33 mouse cellular contexts compared by ENCODE assay signal in genomic region chr3:158164452-158164851, GRCm38 (mm10).
DNase-seq lines count a peak whose midpoint lies in the region; ATAC-seq lines count a peak whose summit lies in the region.
"Had no signal": no experiment of that assay in that cellular context is flagged by ENCODE, and none has a peak within 500 bp of the region (broad histone marks: within the 10 kb centered on the region; RNA-seq: fewer than 3 reads in every experiment).

No protein-coding gene starts in this region.

- 75% methylated on average over 5 of the region's 5 CpGs for WGBS in forebrain, embryonic 14.5 days
- 65% methylated on average over 5 of the region's 5 CpGs for WGBS in forebrain, embryonic 16.5 days
- 70% methylated on average over 5 of the region's 5 CpGs for WGBS in midbrain, embryonic 14.5 days
- 85% methylated on average over 5 of the region's 5 CpGs for WGBS in midbrain, embryonic 11.5 days
- 61% methylated on average over 5 of the region's 5 CpGs for WGBS in hindbrain, embryonic 16.5 days
- WGBS in neural tube, embryonic 14.5 days = 58% methylated on average over 5 of the region's 5 CpGs

- no peak overlapping the region for H3K4me3 ChIP-seq in forebrain, embryonic 14.5 days (ENCODE audit: low read depth, low read length)
- no peak overlapping the region for H3K4me3 ChIP-seq in forebrain, embryonic 16.5 days (replicated peaks; ENCODE audit: low read length)
- H3K4me3 ChIP-seq in midbrain, embryonic 14.5 days (replicated peaks; ENCODE audit: low read depth, low read length) = no peak overlapping the region
- no peak overlapping the region for H3K4me3 ChIP-seq in midbrain, embryonic 11.5 days (ENCODE audit: low read depth, low read length)
- H3K4me3 ChIP-seq in hindbrain, embryonic 16.5 days (ENCODE audit: low read length) = no peak overlapping the region
- no peak overlapping the region for H3K4me3 ChIP-seq in neural tube, embryonic 14.5 days (ENCODE audit: low read depth, low read length)
- H3K4me3 ChIP-seq: embryonic facial prominence, embryonic 10.5 days; embryonic facial prominence, embryonic 15.5 days; forebrain, embryonic 13.5 days; gastrocnemius, adult 2 months; kidney, embryonic 15.5 days; layer of hippocampus, adult 2 months; liver, embryonic 12.5 days; megakaryocyte, embryonic 14.5 days; stomach, embryonic 15.5 days had no signal

- peak; percentile 31 for DNase-seq in forebrain, embryonic 14.5 days (ENCODE audit: low spot score)
- peak; percentile 35 for DNase-seq in midbrain, embryonic 14.5 days
- DNase-seq in midbrain, embryonic 11.5 days (ENCODE audit: low spot score, missing footprints) = no peak
- no peak for DNase-seq in layer of hippocampus, adult 9-10 months (ENCODE audit: low spot score)
- DNase-seq in urinary bladder, adult 18-20 months (ENCODE audit: low spot score in 2 of 2) = no peak
- DNase-seq: adrenal gland, postnatal 10 days; cerebellum, adult 8-10 months; cerebellum, postnatal 25 days; gastrocnemius, adult 2 months; gastrocnemius, postnatal 36 days; heart, adult 18-20 months; heart, postnatal 36 days; kidney, adult 18-20 months; kidney, postnatal 36 days; layer of hippocampus, postnatal 36 days; left cerebral cortex, postnatal 4 days; liver, postnatal 0 days; lung, postnatal 4 days; right cerebral cortex, postnatal 14 days had no signal

- H3K36me3 ChIP-seq in forebrain, embryonic 14.5 days (ENCODE audit: control insufficient read depth, insufficient read depth, low read length) = peaks cover 21% of the 10 kb centered on the region
- peaks cover 13% of the 10 kb centered on the region for H3K36me3 ChIP-seq in forebrain, embryonic 16.5 days (ENCODE audit: control insufficient read depth, insufficient read depth)
- H3K36me3 ChIP-seq in midbrain, embryonic 14.5 days (ENCODE audit: control insufficient read depth, insufficient read depth, low read length) = peaks cover 16% of the 10 kb centered on the region
- H3K36me3 ChIP-seq in midbrain, embryonic 11.5 days (ENCODE audit: control insufficient read depth, insufficient read depth, low read length) = no peaks in the 10 kb centered on the region
- peaks cover 10% of the 10 kb centered on the region for H3K36me3 ChIP-seq in hindbrain, embryonic 16.5 days (ENCODE audit: control insufficient read depth, insufficient read depth, low read length)
- peaks cover 12% of the 10 kb centered on the region; the same call in 1 of the 2 replicates for H3K36me3 ChIP-seq in neural tube, embryonic 14.5 days (ENCODE audit: control insufficient read depth, insufficient read depth, low read length)
- H3K36me3 ChIP-seq: embryonic facial prominence, embryonic 10.5 days; embryonic facial prominence, embryonic 15.5 days; kidney, embryonic 15.5 days; liver, embryonic 12.5 days; stomach, embryonic 15.5 days had no signal

- no peak overlapping the region for H3K27ac ChIP-seq in forebrain, embryonic 14.5 days (ENCODE audit: low read depth, low read length)
- H3K27ac ChIP-seq in forebrain, embryonic 16.5 days (ENCODE audit: low read length) = no peak overlapping the region
- no peak overlapping the region for H3K27ac ChIP-seq in midbrain, embryonic 14.5 days (replicated peaks; ENCODE audit: low read depth, low read length)
- no peak overlapping the region for H3K27ac ChIP-seq in midbrain, embryonic 11.5 days (ENCODE audit: low read depth, low read length)
- no peak overlapping the region for H3K27ac ChIP-seq in hindbrain, embryonic 16.5 days (ENCODE audit: low read depth, low read length)
- H3K27ac ChIP-seq in neural tube, embryonic 14.5 days (ENCODE audit: low read depth, low read length) = 0 out of 2 replicates have a peak overlapping the region, but pooled peaks have one; percentile 10
- H3K27ac ChIP-seq: embryonic facial prominence, embryonic 10.5 days; embryonic facial prominence, embryonic 15.5 days; forebrain, embryonic 13.5 days; gastrocnemius, adult 2 months; kidney, embryonic 15.5 days; layer of hippocampus, adult 2 months; liver, embryonic 12.5 days; stomach, embryonic 15.5 days had no signal

- no peaks in the 10 kb centered on the region for H3K9me3 ChIP-seq in forebrain, embryonic 14.5 days (replicated peaks; ENCODE audit: control insufficient read depth, low read length)
- no peaks in the 10 kb centered on the region for H3K9me3 ChIP-seq in forebrain, embryonic 16.5 days (ENCODE audit: control insufficient read depth, low read length)
- no peaks in the 10 kb centered on the region for H3K9me3 ChIP-seq in midbrain, embryonic 14.5 days (ENCODE audit: control insufficient read depth, low read length)
- no peaks in the 10 kb centered on the region for H3K9me3 ChIP-seq in midbrain, embryonic 11.5 days (ENCODE audit: control insufficient read depth, low read length)
- H3K9me3 ChIP-seq in hindbrain, embryonic 16.5 days (ENCODE audit: control insufficient read depth, low read length) = no peaks in the 10 kb centered on the region
- H3K9me3 ChIP-seq in neural tube, embryonic 14.5 days (ENCODE audit: control insufficient read depth, low read length) = no peaks in the 10 kb centered on the region
- H3K9me3 ChIP-seq: embryonic facial prominence, embryonic 10.5 days; embryonic facial prominence, embryonic 15.5 days; forebrain, embryonic 13.5 days; kidney, embryonic 15.5 days; liver, embryonic 12.5 days; stomach, embryonic 15.5 days had no signal

- ATAC-seq in forebrain, embryonic 14.5 days = no peak; the same call in 1 of the 2 replicates
- no peak for ATAC-seq in forebrain, embryonic 16.5 days
- ATAC-seq in midbrain, embryonic 14.5 days (ENCODE audit: low FRiP score, low TSS enrichment) = no peak
- no peak for ATAC-seq in midbrain, embryonic 11.5 days (ENCODE audit: low FRiP score)
- peak; percentile 35; the same call in 1 of the 2 replicates for ATAC-seq in hindbrain, embryonic 16.5 days
- ATAC-seq in neural tube, embryonic 14.5 days (ENCODE audit: low read depth) = peak; percentile 84
- ATAC-seq: inflammation-experienced regulatory T-cells, adult 6 months; liver, embryonic 12.5 days; liver, postnatal 0 days had no signal

- H3K9ac ChIP-seq in forebrain, embryonic 14.5 days (ENCODE audit: low read length) = no peak overlapping the region
- H3K9ac ChIP-seq in forebrain, embryonic 16.5 days (replicated peaks; ENCODE audit: low read depth, low read length) = no peak overlapping the region
- H3K9ac ChIP-seq in midbrain, embryonic 14.5 days (replicated peaks; ENCODE audit: low read length) = no peak overlapping the region
- no peak overlapping the region for H3K9ac ChIP-seq in midbrain, embryonic 11.5 days (ENCODE audit: low read length)
- H3K9ac ChIP-seq in hindbrain, embryonic 16.5 days (ENCODE audit: low read depth, low read length) = no peak overlapping the region
- H3K9ac ChIP-seq in neural tube, embryonic 14.5 days (replicated peaks; ENCODE audit: low read depth, low read length) = no peak overlapping the region
- H3K9ac ChIP-seq: embryonic facial prominence, embryonic 15.5 days; forebrain, embryonic 13.5 days; kidney, embryonic 15.5 days; liver, embryonic 12.5 days; liver, postnatal 0 days; stomach, embryonic 15.5 days had no signal

- no peaks in the 10 kb centered on the region for H3K27me3 ChIP-seq in forebrain, embryonic 14.5 days (replicated peaks; ENCODE audit: control insufficient read depth, insufficient read depth, low read length)
- no peaks in the 10 kb centered on the region for H3K27me3 ChIP-seq in forebrain, embryonic 16.5 days (replicated peaks; ENCODE audit: control insufficient read depth, insufficient read depth, low read length)
- no peaks in the 10 kb centered on the region for H3K27me3 ChIP-seq in midbrain, embryonic 14.5 days (ENCODE audit: control insufficient read depth, insufficient read depth, low read length)
- H3K27me3 ChIP-seq in midbrain, embryonic 11.5 days (ENCODE audit: control insufficient read depth, insufficient read depth, low read length) = no peaks in the 10 kb centered on the region
- no peaks in the 10 kb centered on the region for H3K27me3 ChIP-seq in hindbrain, embryonic 16.5 days (replicated peaks; ENCODE audit: control insufficient read depth, insufficient read depth, low read length)
- no peaks in the 10 kb centered on the region for H3K27me3 ChIP-seq in neural tube, embryonic 14.5 days (ENCODE audit: control insufficient read depth, insufficient read depth, low read length)
- H3K27me3 ChIP-seq: CH12.LX; embryonic facial prominence, embryonic 15.5 days; forebrain, embryonic 13.5 days; kidney, embryonic 15.5 days; liver, embryonic 12.5 days; megakaryocyte, embryonic 14.5 days; stomach, embryonic 15.5 days had no signal

- no peak overlapping the region for H3K4me2 ChIP-seq in forebrain, embryonic 14.5 days (ENCODE audit: low read length)
- H3K4me2 ChIP-seq in forebrain, embryonic 16.5 days (ENCODE audit: low read length) = no peak overlapping the region
- no peak overlapping the region for H3K4me2 ChIP-seq in midbrain, embryonic 14.5 days (ENCODE audit: low read length)
- no peak overlapping the region for H3K4me2 ChIP-seq in midbrain, embryonic 11.5 days
- H3K4me2 ChIP-seq in hindbrain, embryonic 16.5 days (ENCODE audit: low read length) = no peak overlapping the region
- H3K4me2 ChIP-seq in neural tube, embryonic 14.5 days (ENCODE audit: low read depth, low read length) = no peak overlapping the region
- H3K4me2 ChIP-seq: embryonic facial prominence, embryonic 15.5 days; forebrain, embryonic 13.5 days; heart, embryonic 11.5 days; kidney, embryonic 15.5 days; liver, embryonic 12.5 days; stomach, embryonic 15.5 days had no signal

- no peaks in the 10 kb centered on the region for H3K4me1 ChIP-seq in forebrain, embryonic 14.5 days (ENCODE audit: control insufficient read depth, insufficient read depth, low read length)
- H3K4me1 ChIP-seq in forebrain, embryonic 16.5 days (replicated peaks; ENCODE audit: control insufficient read depth, insufficient read depth, low read length) = no peaks in the 10 kb centered on the region; the same call in 1 of the 2 replicates
- H3K4me1 ChIP-seq in midbrain, embryonic 14.5 days (ENCODE audit: control insufficient read depth, insufficient read depth, low read length) = no peaks in the 10 kb centered on the region
- peaks cover 3% of the 10 kb centered on the region; the same call in 1 of the 2 replicates for H3K4me1 ChIP-seq in midbrain, embryonic 11.5 days (ENCODE audit: control insufficient read depth, insufficient read depth, low read length)
- no peaks in the 10 kb centered on the region for H3K4me1 ChIP-seq in hindbrain, embryonic 16.5 days (ENCODE audit: control insufficient read depth, insufficient read depth, low read depth, low read length)
- no peaks in the 10 kb centered on the region for H3K4me1 ChIP-seq in neural tube, embryonic 14.5 days (ENCODE audit: control insufficient read depth, insufficient read depth, low read length)
- H3K4me1 ChIP-seq: embryonic facial prominence, embryonic 10.5 days; embryonic facial prominence, embryonic 15.5 days; kidney, embryonic 15.5 days; liver, embryonic 12.5 days; megakaryocyte, embryonic 14.5 days; stomach, embryonic 15.5 days had no signal

Comparison
In these comparisons a context has a peak if more than half of its experiments do, and no peak if none do; other contexts are left out.
1. DNase-seq: peak in forebrain, embryonic 14.5 days (single experiment) and midbrain, embryonic 14.5 days (single experiment); none in midbrain, embryonic 11.5 days (single experiment), layer of hippocampus, adult 9-10 months (single experiment) and urinary bladder, adult 18-20 months (0 of 2).
2. ATAC-seq: peak in hindbrain, embryonic 16.5 days (single experiment) and neural tube, embryonic 14.5 days (single experiment); none in forebrain, embryonic 14.5 days (single experiment), forebrain, embryonic 16.5 days (single experiment), midbrain, embryonic 14.5 days (single experiment) and midbrain, embryonic 11.5 days (single experiment).